Mouse (Mus musculus) granulocyte monocyte progenitor cell, adult 5-6 weeks (primary cell): Measurements from ENCODE around the gene Gm6812. TPM values are rescaled to one million over a fixed set of nuclear protein-coding genes. Genes with fewer than 3 reads are reported as not detected.
"Not testable (repeated sequence)": the region's sequence is repeated elsewhere in the genome, so short reads cannot be mapped to it uniquely, and the experiment has no call there.

ENCODE experiments used
- ATAC-seq: replicated peaks from 2 replicates; pipeline ENCODE4 v1.8.0; 2016; ENCODE audit warnings: mild to moderate bottlenecking, moderate TSS enrichment, inconsistent platforms; ENCODE audit not compliant: poor library complexity, severe bottlenecking
- total RNA-seq, 2 experiments: library from RNA; stranded (forward) in 1 of 2; stranded (reverse) in 1 of 2; fragments of 200-712, 200-1000 nt in 1 of 2; fragments of >200 nt in 1 of 2; fragmentation: Nextera tagmentation in 1 of 2; gene quantifications; 2 replicates each; pipeline ENCODE4 v1.2.3; 2014 to 2017

Gene Gm6812
- total RNA-seq (2014; fragmentation: Nextera tagmentation) (not detected in 2 replicates), total RNA-seq (2017) (not detected in 2 replicates)

DNA sequence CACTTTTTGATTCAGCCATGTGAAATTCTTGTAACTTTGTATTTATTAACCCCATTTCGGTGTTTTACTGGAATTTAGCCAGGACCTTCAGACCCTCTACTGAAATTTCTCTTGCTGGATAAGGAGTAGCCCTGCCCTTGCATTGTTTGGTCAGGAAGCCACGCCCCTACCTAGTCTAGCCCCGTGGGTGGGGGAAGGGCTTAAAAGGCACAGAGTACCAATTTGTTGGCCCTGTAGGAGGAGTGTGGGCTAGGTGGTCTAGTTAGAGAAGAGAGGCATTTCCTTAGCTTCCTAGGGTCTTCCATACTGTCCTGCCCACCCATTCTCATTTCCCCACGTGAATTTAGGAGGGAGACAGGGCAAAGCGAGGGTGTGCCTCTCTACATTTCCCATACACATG is at the start of gene Gm6812:
Gene Gm6812, minus strand, starts transcription at position 101 of the 400 bp plus-strand sequence.
- ATAC-seq = not testable (repeated sequence)

DNA sequence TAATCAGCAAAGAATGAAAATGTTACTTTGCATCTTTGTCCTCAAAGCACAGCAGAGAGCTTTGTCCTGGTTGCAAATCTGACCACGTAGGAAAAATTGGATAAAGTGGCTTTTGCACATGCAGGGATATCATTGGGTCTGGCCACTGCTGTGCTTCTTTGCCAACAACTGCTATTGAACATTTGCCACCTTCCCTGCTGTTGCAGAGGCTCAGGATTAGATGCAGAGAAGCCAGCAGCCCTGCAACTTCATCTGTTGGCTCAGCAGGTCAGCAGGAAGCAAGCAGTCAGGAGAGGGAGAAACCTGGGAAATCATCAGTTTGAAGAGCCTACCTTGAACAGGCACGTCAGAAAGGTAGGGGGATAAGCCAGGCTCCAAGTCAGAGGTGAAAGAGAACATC is 27.7 kb downstream of the Gm6812 start:
- ATAC-seq = no peak

Other genes with a start within 250 kb of the Gm6812 start
- gene Fmr1, start 214.5 kb downstream of the Gm6812 start, total RNA-seq (2014; fragmentation: Nextera tagmentation) = 53.9 and 61.2 TPM in 2 replicates
- gene Fmr1, start 214.5 kb downstream of the Gm6812 start, total RNA-seq (2017) = 72.6 and 88.9 TPM in 2 replicates
- not detected in 2 replicates for gene Fmr1nb, start 131.2 kb downstream of the Gm6812 start, total RNA-seq (2014; fragmentation: Nextera tagmentation)
- gene Fmr1nb, start 131.2 kb downstream of the Gm6812 start, total RNA-seq (2017) = not detected in 2 replicates
- 4.0 and 8.0 TPM in 2 replicates for gene Gm14698, start 72.0 kb downstream of the Gm6812 start, total RNA-seq (2014; fragmentation: Nextera tagmentation)
- 2.3 and 5.1 TPM in 2 replicates for gene Gm14698, start 72.0 kb downstream of the Gm6812 start, total RNA-seq (2017)